Mouse (Mus musculus): ENCODE measurements around the gene Gm9821. TPM values are rescaled to one million over a fixed set of nuclear protein-coding genes. Genes with fewer than 3 reads are reported as not detected.

Gene Gm9821
- polyA plus RNA-seq, 1 experiment from 2014 or later = 0.25 TPM

DNA sequence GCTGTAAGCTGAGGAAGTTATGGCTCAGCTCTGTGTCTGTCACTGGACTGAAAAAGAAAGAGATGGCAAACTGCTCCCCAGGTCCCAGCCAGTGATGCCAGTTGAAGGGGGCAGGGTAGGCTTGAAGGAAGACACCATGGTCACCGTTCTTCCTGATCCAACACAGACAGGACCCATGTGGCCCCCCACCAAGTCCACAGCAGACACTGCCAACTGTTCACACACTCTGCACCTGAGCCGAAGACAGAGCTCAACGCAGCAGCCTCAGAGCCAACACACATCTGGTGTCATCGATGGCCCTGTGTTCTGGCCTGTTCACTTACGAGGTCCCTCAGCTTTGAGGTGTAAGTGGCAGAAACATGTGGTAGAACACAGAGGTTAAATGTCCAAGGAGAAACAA, 15.0 kb downstream of the Gm9821 start:
- H3K9me3 ChIP-seq (ENCODE audit: control insufficient read depth, low read length) = no peaks in the 10 kb centered on the region
- no peak overlapping the region for H3K4me2 ChIP-seq
- no peak overlapping the region for H3K4me3 ChIP-seq (ENCODE audit: low read depth, low read length)
- DNase-seq (ENCODE audit: low spot score, missing footprints) (no peak), ATAC-seq (ENCODE audit: low FRiP score) (no peak)
- no peaks in the 10 kb centered on the region for H3K36me3 ChIP-seq (ENCODE audit: control insufficient read depth, insufficient read depth, low read length)
- peaks cover 9% of the 10 kb centered on the region for H3K4me1 ChIP-seq (ENCODE audit: control insufficient read depth, insufficient read depth, low read length)
- no peak overlapping the region for H3K27ac ChIP-seq (ENCODE audit: low read depth, low read length)
- H3K9ac ChIP-seq (ENCODE audit: low read length) = no peak overlapping the region
- no peaks in the 10 kb centered on the region; the same call in 1 of the 2 replicates for H3K27me3 ChIP-seq (ENCODE audit: control insufficient read depth, insufficient read depth, low read length)
- 94% methylated on average over 5 of the region's 5 CpGs for WGBS

DNA sequence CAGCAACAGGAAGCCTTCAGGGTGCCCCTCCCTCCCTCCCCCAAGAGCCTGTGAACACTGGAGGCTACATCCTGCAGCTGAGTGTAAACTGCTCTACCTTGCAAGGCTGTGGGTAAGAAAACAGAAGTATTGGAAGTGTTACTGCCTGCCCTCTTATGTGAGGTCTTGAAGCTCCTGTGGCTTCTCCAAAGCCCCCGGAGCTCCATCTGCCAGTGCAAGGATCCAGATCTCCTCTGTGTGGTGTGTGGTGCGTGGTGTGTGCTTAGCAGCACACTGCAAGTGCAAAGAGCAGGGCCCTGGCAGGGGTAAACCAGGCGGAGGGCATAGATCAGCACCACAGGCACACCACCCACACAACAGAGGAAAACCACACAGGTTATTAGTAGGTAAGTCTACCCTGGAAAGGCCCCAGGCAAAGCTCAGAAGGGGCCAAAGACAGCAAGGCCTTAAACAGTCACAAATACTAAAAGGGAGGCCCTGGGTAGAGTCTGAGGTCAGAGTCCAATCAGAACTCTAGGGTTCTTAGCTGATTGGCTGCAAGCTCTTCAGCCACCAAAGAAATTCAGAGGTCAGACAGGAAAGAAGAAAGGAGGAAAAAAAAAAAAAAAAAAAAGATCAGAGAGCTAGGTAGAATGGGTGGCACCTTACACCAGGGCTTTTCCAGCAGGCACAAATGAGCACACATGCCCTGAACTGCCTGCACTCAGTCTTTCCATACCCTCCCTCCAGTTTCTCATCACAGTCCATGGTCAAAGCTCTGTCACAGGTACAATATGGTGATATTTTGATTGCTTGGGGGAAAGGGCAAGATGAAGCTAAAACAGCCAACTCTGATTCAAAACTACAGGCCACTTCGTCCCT, 16.6 kb downstream of the Gm9821 start:
- Histone ChIP-seq H3K4me2 (peak overlapping the region; percentile 90), H3K4me3 (ENCODE audit: low read depth, low read length) (peak overlapping the region; percentile 80), H3K27ac (ENCODE audit: low read depth, low read length) (no peak overlapping the region), H3K4me1 (ENCODE audit: control insufficient read depth, insufficient read depth, low read length) (peaks cover 9% of the 10 kb centered on the region), H3K27me3 (ENCODE audit: control insufficient read depth, insufficient read depth, low read length) (peaks cover 2% of the 10 kb centered on the region), H3K9ac (ENCODE audit: low read length) (peak overlapping the region; percentile 86; the same call in 1 of the 2 replicates), H3K9me3 (ENCODE audit: control insufficient read depth, low read length) (no peaks in the 10 kb centered on the region), H3K36me3 (ENCODE audit: control insufficient read depth, insufficient read depth, low read length) (no peaks in the 10 kb centered on the region)
- 69% methylated on average over 4 of the region's 4 CpGs for WGBS
- peak; percentile 81 for DNase-seq (ENCODE audit: low spot score, missing footprints)
- no peak for ATAC-seq (ENCODE audit: low FRiP score)

DNA sequence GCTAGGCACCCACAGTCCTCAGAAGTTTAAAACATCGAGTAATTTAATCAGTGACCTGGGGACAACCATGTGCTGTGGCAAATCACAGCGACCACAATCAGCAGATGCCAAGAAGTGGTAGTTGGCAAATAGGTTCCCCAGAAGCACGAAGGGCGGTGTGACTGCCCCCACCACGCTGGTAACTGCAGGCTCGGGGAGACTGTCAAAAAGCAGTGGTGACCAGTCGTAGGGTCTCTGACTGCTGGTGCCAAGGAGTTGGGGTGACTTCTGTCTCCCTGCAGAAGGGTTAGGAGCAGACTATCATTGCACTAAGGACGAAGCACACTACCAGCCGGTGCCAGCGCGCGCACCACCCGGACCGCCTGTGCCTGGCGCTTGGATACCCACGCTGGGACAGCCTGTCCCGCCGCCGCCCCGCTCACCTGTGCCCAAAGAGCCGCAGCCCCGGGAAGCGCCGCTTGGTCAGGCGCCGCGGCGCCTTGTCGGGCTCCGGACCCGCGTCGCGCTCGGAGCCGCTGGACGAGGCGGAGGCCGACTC, 17.4 kb downstream of the Gm9821 start:
- Histone ChIP-seq H3K9ac (ENCODE audit: low read length) (peak overlapping the region; percentile 86), H3K4me3 (ENCODE audit: low read depth, low read length) (peak overlapping the region; percentile 80), H3K27ac (ENCODE audit: low read depth, low read length) (no peak overlapping the region; the same call in 1 of the 2 replicates), H3K4me2 (peak overlapping the region; percentile 90), H3K36me3 (ENCODE audit: control insufficient read depth, insufficient read depth, low read length) (no peaks in the 10 kb centered on the region), H3K27me3 (ENCODE audit: control insufficient read depth, insufficient read depth, low read length) (peaks cover 2% of the 10 kb centered on the region), H3K4me1 (ENCODE audit: control insufficient read depth, insufficient read depth, low read length) (peaks cover 9% of the 10 kb centered on the region), H3K9me3 (ENCODE audit: control insufficient read depth, low read length) (no peaks in the 10 kb centered on the region)
- ATAC-seq (ENCODE audit: low FRiP score) (peak; percentile 61), DNase-seq (ENCODE audit: low spot score, missing footprints) (peak; percentile 93)
- WGBS = under 1% methylated on average over 34 of the region's 39 CpGs

DNA sequence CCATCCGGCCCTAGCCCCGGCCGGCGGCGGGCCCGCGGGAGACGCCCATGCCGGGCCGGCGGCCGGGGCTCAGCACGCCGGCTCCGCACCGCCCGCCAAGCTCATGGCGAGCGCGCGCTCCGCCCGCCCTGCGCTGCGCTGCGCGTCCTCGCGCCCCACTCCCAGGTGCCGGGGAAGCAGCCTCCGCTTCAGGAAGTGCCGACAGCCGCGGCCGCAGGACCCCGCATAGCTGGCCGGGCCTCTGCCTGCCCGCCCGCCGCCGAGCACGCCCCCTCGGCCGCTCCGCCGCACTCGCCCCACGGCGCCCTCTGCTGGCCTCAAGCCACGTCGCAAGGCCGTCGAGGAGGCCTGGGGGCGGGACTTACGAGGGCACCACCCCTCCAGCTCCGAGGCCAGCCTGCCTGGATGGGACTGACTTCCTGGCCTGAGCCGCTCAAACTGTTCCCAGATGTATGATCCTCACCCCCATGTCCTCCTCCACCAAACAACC, 18.0 kb downstream of the Gm9821 start:
- Histone ChIP-seq H3K9me3 (ENCODE audit: control insufficient read depth, low read length) (no peaks in the 10 kb centered on the region), H3K9ac (ENCODE audit: low read length) (peak overlapping the region; percentile 86), H3K27ac (ENCODE audit: low read depth, low read length) (peak overlapping the region; percentile 30; the same call in 1 of the 2 replicates), H3K36me3 (ENCODE audit: control insufficient read depth, insufficient read depth, low read length) (no peaks in the 10 kb centered on the region), H3K4me3 (ENCODE audit: low read depth, low read length) (peak overlapping the region; percentile 80), H3K4me2 (peak overlapping the region; percentile 90), H3K27me3 (ENCODE audit: control insufficient read depth, insufficient read depth, low read length) (peaks cover 6% of the 10 kb centered on the region), H3K4me1 (ENCODE audit: control insufficient read depth, insufficient read depth, low read length) (peaks cover 9% of the 10 kb centered on the region)
- DNase-seq (ENCODE audit: low spot score, missing footprints) = peak; percentile 99
- ATAC-seq (ENCODE audit: low FRiP score) = peak; percentile 95
- under 1% methylated on average over 37 of the region's 57 CpGs for WGBS

DNA sequence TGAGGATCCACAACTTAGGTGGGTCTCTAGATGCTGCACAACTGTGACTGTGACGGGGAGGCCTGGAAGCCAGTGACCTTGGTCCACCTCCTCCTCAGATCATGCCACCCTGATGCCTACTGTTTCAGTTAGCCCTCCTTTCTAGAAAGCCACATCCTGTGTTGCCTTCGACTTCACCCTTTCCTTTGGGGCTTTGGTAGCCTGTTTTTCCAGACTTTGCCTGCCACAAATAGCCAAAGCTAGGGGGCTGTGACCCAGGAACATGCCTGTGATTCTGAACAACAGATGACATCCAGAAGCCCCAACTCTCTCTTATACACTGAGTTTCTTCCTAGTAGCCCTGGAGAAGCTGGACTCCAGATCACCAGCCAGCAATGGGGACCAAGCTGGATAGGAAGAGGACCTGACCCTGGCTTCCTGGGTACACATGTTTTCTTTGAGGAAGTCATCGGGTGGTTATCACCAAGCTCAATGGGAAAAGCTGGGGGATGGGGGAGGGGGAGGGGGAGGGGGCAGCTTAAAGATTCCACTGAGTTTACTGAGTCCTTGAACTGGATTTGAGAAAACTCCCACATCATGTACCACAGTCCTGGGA, 19.2 kb downstream of the Gm9821 start:
- Histone ChIP-seq H3K4me1 (ENCODE audit: control insufficient read depth, insufficient read depth, low read length) (peaks cover 9% of the 10 kb centered on the region), H3K36me3 (ENCODE audit: control insufficient read depth, insufficient read depth, low read length) (no peaks in the 10 kb centered on the region), H3K4me3 (ENCODE audit: low read depth, low read length) (no peak overlapping the region), H3K9me3 (ENCODE audit: control insufficient read depth, low read length) (no peaks in the 10 kb centered on the region), H3K27ac (ENCODE audit: low read depth, low read length) (no peak overlapping the region), H3K27me3 (ENCODE audit: control insufficient read depth, insufficient read depth, low read length) (peaks cover 6% of the 10 kb centered on the region), H3K4me2 (no peak overlapping the region), H3K9ac (ENCODE audit: low read length) (no peak overlapping the region)
- peak; percentile 86 for DNase-seq (ENCODE audit: low spot score, missing footprints)
- WGBS = 66% methylated on average over 3 of the region's 3 CpGs
- no peak for ATAC-seq (ENCODE audit: low FRiP score)

- no peak for DNase-seq (ENCODE audit: low spot score, missing footprints)
- Histone ChIP-seq H3K36me3 (ENCODE audit: control insufficient read depth, insufficient read depth, low read length) (no peaks in the 10 kb centered on the region), H3K9ac (ENCODE audit: low read length) (peak overlapping the region; percentile 46; the same call in 1 of the 2 replicates), H3K4me3 (ENCODE audit: low read depth, low read length) (no peak overlapping the region), H3K4me1 (ENCODE audit: control insufficient read depth, insufficient read depth, low read length) (peaks cover 9% of the 10 kb centered on the region), H3K9me3 (ENCODE audit: control insufficient read depth, low read length) (no peaks in the 10 kb centered on the region), H3K27me3 (ENCODE audit: control insufficient read depth, insufficient read depth, low read length) (peaks cover 6% of the 10 kb centered on the region), H3K27ac (ENCODE audit: low read depth, low read length) (no peak overlapping the region), H3K4me2 (no peak overlapping the region)
- ATAC-seq (ENCODE audit: low FRiP score) = no peak
- WGBS = 18% methylated on average over 20 of the region's 20 CpGs
Measured at GRCm38 (mm10) chr2:91965417-91965816, 19.9 kb downstream of the Gm9821 start.

DNA sequence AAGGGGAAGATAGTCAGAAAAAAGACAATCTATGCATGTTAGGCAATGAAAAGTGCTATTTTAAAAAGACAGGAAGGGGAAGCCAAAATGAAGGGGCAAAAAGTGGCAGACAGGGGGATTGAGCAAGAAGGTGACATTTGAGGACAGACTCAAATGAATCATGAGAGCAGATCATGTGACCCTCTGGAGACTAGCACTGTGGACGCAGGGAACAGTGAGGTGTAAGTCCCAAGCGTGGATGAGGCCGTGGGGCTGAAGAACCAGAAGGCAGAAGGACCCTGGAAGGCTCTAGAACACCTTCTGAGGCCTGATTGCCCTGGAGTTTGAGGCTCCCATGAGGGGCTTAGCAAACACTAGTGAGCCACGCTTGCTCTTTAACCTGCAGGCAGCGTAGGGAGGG, 20.9 kb downstream of the Gm9821 start:
- H3K4me2 ChIP-seq = no peak overlapping the region
- no peaks in the 10 kb centered on the region for H3K36me3 ChIP-seq (ENCODE audit: control insufficient read depth, insufficient read depth, low read length)
- H3K4me1 ChIP-seq (ENCODE audit: control insufficient read depth, insufficient read depth, low read length) = peaks cover 13% of the 10 kb centered on the region
- H3K9ac ChIP-seq (ENCODE audit: low read length) = no peak overlapping the region
- H3K27ac ChIP-seq (ENCODE audit: low read depth, low read length) = no peak overlapping the region
- H3K4me3 ChIP-seq (ENCODE audit: low read depth, low read length) = no peak overlapping the region
- 87% methylated on average over 5 of the region's 5 CpGs for WGBS
- H3K27me3 ChIP-seq (ENCODE audit: control insufficient read depth, insufficient read depth, low read length) = peaks cover 6% of the 10 kb centered on the region
- peak; percentile 23 for DNase-seq (ENCODE audit: low spot score, missing footprints)
- H3K9me3 ChIP-seq (ENCODE audit: control insufficient read depth, low read length) = no peaks in the 10 kb centered on the region
- ATAC-seq (ENCODE audit: low FRiP score) = no peak

GRCm38 (mm10) chr2:91967962-91968361, 22.5 kb downstream of the Gm9821 start:
- H3K36me3 ChIP-seq (ENCODE audit: control insufficient read depth, insufficient read depth, low read length) = no peaks in the 10 kb centered on the region
- H3K4me2 ChIP-seq = no peak overlapping the region
- 66% methylated on average over 11 of the region's 11 CpGs for WGBS
- DNase-seq (ENCODE audit: low spot score, missing footprints) = peak; percentile 74
- no peak overlapping the region for H3K9ac ChIP-seq (ENCODE audit: low read length)
- peaks cover 9% of the 10 kb centered on the region for H3K27me3 ChIP-seq (ENCODE audit: control insufficient read depth, insufficient read depth, low read length)
- no peak overlapping the region for H3K27ac ChIP-seq (ENCODE audit: low read depth, low read length)
- peaks cover 11% of the 10 kb centered on the region for H3K4me1 ChIP-seq (ENCODE audit: control insufficient read depth, insufficient read depth, low read length)
- no peaks in the 10 kb centered on the region for H3K9me3 ChIP-seq (ENCODE audit: control insufficient read depth, low read length)
- no peak overlapping the region for H3K4me3 ChIP-seq (ENCODE audit: low read depth, low read length)
- no peak for ATAC-seq (ENCODE audit: low FRiP score)

All from midbrain, embryonic 11.5 days (tissue).